Mouse (Mus musculus) CD4-positive, CD25-positive, alpha-beta regulatory T cell, adult 2 months (primary cell): ENCODE results near the gene Prkn.

Experiments
- DNase-seq: peaks from one replicate; pipeline ENCODE4 v3.0.0-alpha.2; 2012; ENCODE audit warnings: low read depth, low spot score

Gene Prkn

GRCm38 (mm10) chr17:11270179-11270578 lies 430.0 kb downstream of the Prkn start:
- no peak for DNase-seq

- DNase-seq: no peak
These were observed 431.7 kb downstream of the Prkn start for GRCm38 (mm10) chr17:11271876-11272275.

GRCm38 (mm10) chr17:11284246-11284645 lies 444.1 kb downstream of the Prkn start:
- no peak for DNase-seq

- DNase-seq: no peak
These were observed 450.0 kb downstream of the Prkn start for GRCm38 (mm10) chr17:11290183-11290582.

- no peak for DNase-seq
These were observed 462.9 kb downstream of the Prkn start for GRCm38 (mm10) chr17:11303116-11303515.

GRCm38 (mm10) chr17:11309843-11310242 lies 469.7 kb downstream of the Prkn start:
- DNase-seq: no peak

- DNase-seq: no peak
These were observed 474.0 kb downstream of the Prkn start for GRCm38 (mm10) chr17:11314163-11314562.

GRCm38 (mm10) chr17:11315675-11316074 lies 475.5 kb downstream of the Prkn start:
- no peak for DNase-seq

GRCm38 (mm10) chr17:11318946-11319345 lies 478.8 kb downstream of the Prkn start:
- no peak for DNase-seq

- no peak for DNase-seq
These were observed 479.6 kb downstream of the Prkn start for GRCm38 (mm10) chr17:11319666-11320360.

- no peak for DNase-seq
These were observed 491.9 kb downstream of the Prkn start for GRCm38 (mm10) chr17:11332081-11332480.

GRCm38 (mm10) chr17:11333741-11334140 lies 493.6 kb downstream of the Prkn start:
- no peak for DNase-seq

GRCm38 (mm10) chr17:11336156-11336555 lies 496.0 kb downstream of the Prkn start:
- no peak for DNase-seq

- DNase-seq: no peak
These were observed 500.2 kb downstream of the Prkn start for GRCm38 (mm10) chr17:11340368-11340767.

- DNase-seq: no peak
These were observed 506.1 kb downstream of the Prkn start for GRCm38 (mm10) chr17:11346310-11346709.

GRCm38 (mm10) chr17:11352778-11353552 lies 512.8 kb downstream of the Prkn start:
- no peak for DNase-seq

GRCm38 (mm10) chr17:11353553-11353945 lies 513.4 kb downstream of the Prkn start:
- DNase-seq: no peak

GRCm38 (mm10) chr17:11354348-11354747 lies 514.2 kb downstream of the Prkn start:
- no peak for DNase-seq

- DNase-seq: no peak
These were observed 535.3 kb downstream of the Prkn start for GRCm38 (mm10) chr17:11375461-11375860.

GRCm38 (mm10) chr17:11383364-11383962 lies 543.3 kb downstream of the Prkn start:
- DNase-seq: no peak

- no peak for DNase-seq
These were observed 545.1 kb downstream of the Prkn start for GRCm38 (mm10) chr17:11385246-11385645.

GRCm38 (mm10) chr17:11392622-11393294 lies 552.6 kb downstream of the Prkn start:
- DNase-seq: no peak
